Mouse (Mus musculus): ENCODE data around the gene Ap5s1. TPM values are rescaled to one million over a fixed set of nuclear protein-coding genes. Genes with fewer than 3 reads are reported as not detected.

The Ap5s1 gene
- polyA plus RNA-seq, 1 experiment from 2014 or later: 37.3 TPM

- Histone ChIP-seq H3K36me3 (ENCODE audit: control insufficient read depth, insufficient read depth) (no peaks in the 10 kb centered on the region), H3K9ac (ENCODE audit: low read depth, low read length) (no peak overlapping the region), H3K4me3 (ENCODE audit: low read depth, low read length) (no peak overlapping the region), H3K9me3 (ENCODE audit: control insufficient read depth) (no peaks in the 10 kb centered on the region), H3K27me3 (replicated peaks; ENCODE audit: control insufficient read depth, insufficient read depth, low read length) (no peaks in the 10 kb centered on the region), H3K4me2 (replicated peaks; ENCODE audit: low read depth) (peak overlapping the region; percentile 39), H3K27ac (ENCODE audit: low read depth, low read length) (peak overlapping the region; percentile 72), H3K4me1 (replicated peaks; ENCODE audit: control insufficient read depth, insufficient read depth, low read length) (no peaks in the 10 kb centered on the region)
- peak; percentile 81 for ATAC-seq
- peak; percentile 95 for TF ChIP-seq CTCF (IDR thresholded peaks at IDR 0.05; ENCODE audit: low read depth)
- WGBS: 6% methylated on average over 7 of the region's 7 CpGs
Observed at GRCm38 (mm10) chr2:131253681-131254328, 46.9 kb downstream of the Ap5s1 start.

DNA sequence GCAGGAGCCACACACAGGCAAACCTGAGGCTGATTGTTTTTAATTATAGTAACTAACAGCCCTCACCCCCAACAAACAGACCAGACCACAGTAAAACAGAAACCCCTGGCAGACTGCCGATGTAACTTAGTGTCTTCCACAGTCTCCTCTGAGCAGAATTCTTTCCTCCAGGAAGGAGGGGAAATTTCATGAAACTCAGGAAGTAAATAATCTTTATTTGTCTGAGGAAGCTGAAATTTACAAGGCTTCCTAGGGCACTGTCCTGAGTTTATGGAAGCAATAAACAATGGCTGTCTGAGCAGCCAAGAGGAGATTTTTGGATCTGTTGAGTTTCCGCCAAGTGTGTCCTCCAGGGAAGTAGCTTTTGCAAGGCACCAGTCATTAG is 47.4 kb downstream of the Ap5s1 start:
- peak overlapping the region; percentile 72 for H3K27ac ChIP-seq (ENCODE audit: low read depth, low read length)
- no peaks in the 10 kb centered on the region for H3K9me3 ChIP-seq (ENCODE audit: control insufficient read depth)
- TF ChIP-seq CTCF (IDR thresholded peaks at IDR 0.05; ENCODE audit: low read depth): no peak
- H3K27me3 ChIP-seq (replicated peaks; ENCODE audit: control insufficient read depth, insufficient read depth, low read length): no peaks in the 10 kb centered on the region
- H3K4me3 ChIP-seq (ENCODE audit: low read depth, low read length): no peak overlapping the region
- 0 out of 2 replicates have a peak, but pooled peaks have one; percentile 24 for ATAC-seq
- H3K9ac ChIP-seq (ENCODE audit: low read depth, low read length): no peak overlapping the region
- H3K4me2 ChIP-seq (replicated peaks; ENCODE audit: low read depth): peak overlapping the region; percentile 39
- 45% methylated on average over 2 of the region's 2 CpGs for WGBS
- H3K4me1 ChIP-seq (replicated peaks; ENCODE audit: control insufficient read depth, insufficient read depth, low read length): no peaks in the 10 kb centered on the region
- no peaks in the 10 kb centered on the region for H3K36me3 ChIP-seq (ENCODE audit: control insufficient read depth, insufficient read depth)

DNA sequence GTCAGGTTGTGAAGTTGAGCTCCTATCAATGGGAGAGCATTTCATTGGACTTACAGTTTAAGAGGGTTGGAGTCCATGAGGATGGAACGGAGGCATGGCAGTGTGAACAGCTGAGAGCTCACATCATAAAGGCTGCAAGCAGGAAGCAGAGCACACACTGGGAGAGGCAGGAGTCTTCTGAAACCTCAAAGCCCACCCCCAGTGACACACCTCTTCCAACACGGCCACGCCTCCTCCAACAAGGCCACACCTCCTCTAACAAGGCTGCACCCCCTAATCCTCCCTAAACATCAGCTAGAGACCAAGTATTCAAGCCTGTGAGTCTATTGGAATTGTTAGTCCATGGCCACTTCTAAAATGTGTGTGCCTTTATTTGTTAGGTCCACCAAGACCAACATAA is 48.9 kb downstream of the Ap5s1 start:
- Histone ChIP-seq H3K9me3 (ENCODE audit: control insufficient read depth) (no peaks in the 10 kb centered on the region), H3K36me3 (ENCODE audit: control insufficient read depth, insufficient read depth) (no peaks in the 10 kb centered on the region), H3K9ac (ENCODE audit: low read depth, low read length) (no peak overlapping the region), H3K4me3 (ENCODE audit: low read depth, low read length) (no peak overlapping the region), H3K4me2 (replicated peaks; ENCODE audit: low read depth) (no peak overlapping the region), H3K27ac (ENCODE audit: low read depth, low read length) (no peak overlapping the region), H3K27me3 (replicated peaks; ENCODE audit: control insufficient read depth, insufficient read depth, low read length) (no peaks in the 10 kb centered on the region), H3K4me1 (replicated peaks; ENCODE audit: control insufficient read depth, insufficient read depth, low read length) (peaks cover 2% of the 10 kb centered on the region)
- 64% methylated on average over 3 of the region's 3 CpGs for WGBS
- ATAC-seq: no peak
- no peak for TF ChIP-seq CTCF (IDR thresholded peaks at IDR 0.05; ENCODE audit: low read depth)

- H3K9ac ChIP-seq (ENCODE audit: low read depth, low read length): no peak overlapping the region
- no peak for TF ChIP-seq CTCF (IDR thresholded peaks at IDR 0.05; ENCODE audit: low read depth)
- WGBS: 72% methylated on average over 8 of the region's 8 CpGs
- ATAC-seq: no peak
- H3K4me1 ChIP-seq (replicated peaks; ENCODE audit: control insufficient read depth, insufficient read depth, low read length): peaks cover 6% of the 10 kb centered on the region
- H3K27me3 ChIP-seq (replicated peaks; ENCODE audit: control insufficient read depth, insufficient read depth, low read length): no peaks in the 10 kb centered on the region
- no peak overlapping the region for H3K4me3 ChIP-seq (ENCODE audit: low read depth, low read length)
- no peak overlapping the region for H3K27ac ChIP-seq (ENCODE audit: low read depth, low read length)
- no peaks in the 10 kb centered on the region for H3K9me3 ChIP-seq (ENCODE audit: control insufficient read depth)
- no peaks in the 10 kb centered on the region for H3K36me3 ChIP-seq (ENCODE audit: control insufficient read depth, insufficient read depth)
- no peak overlapping the region for H3K4me2 ChIP-seq (replicated peaks; ENCODE audit: low read depth)
Observed at GRCm38 (mm10) chr2:131258693-131259092, 51.8 kb downstream of the Ap5s1 start.

DNA sequence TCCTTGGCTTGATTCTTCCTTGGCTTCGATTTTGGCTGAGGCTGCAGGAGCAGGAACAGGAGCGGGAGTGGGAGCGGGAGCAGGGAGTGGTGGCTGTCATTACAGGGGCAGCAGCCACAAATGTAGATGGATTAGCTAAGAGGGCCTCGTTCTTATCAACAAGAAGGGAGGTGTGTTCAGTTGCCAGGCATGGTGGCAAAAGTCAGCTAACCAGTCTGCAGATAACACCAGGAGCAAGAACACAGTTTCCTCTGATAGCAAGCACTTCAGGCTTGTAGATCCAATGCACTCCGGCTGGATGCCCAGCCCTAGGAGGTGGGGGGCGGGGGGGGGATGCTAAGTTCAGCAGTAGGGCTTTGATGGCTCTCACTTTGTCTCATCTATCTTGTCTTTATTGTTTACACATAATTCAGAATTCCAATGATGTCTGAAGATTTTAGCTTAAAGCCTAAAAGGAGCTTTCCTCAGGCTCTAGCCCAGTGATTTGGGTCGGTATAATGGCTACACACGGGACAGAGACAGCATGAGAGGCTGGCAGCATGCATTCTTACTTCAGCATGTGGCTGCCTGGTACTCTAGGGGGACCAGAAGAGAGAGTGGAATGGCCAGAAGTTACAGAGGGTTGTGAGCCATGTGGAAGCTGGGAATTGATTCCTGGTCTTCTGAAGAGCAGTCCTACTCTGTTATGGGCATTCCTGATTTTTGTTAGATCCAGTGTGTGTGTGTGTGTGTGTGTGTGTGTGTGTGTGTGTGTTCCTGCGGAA is 53.8 kb downstream of the Ap5s1 start:
- no peaks in the 10 kb centered on the region for H3K36me3 ChIP-seq (ENCODE audit: control insufficient read depth, insufficient read depth)
- no peaks in the 10 kb centered on the region for H3K27me3 ChIP-seq (replicated peaks; ENCODE audit: control insufficient read depth, insufficient read depth, low read length)
- no peak overlapping the region for H3K4me3 ChIP-seq (ENCODE audit: low read depth, low read length)
- peaks cover 6% of the 10 kb centered on the region for H3K4me1 ChIP-seq (replicated peaks; ENCODE audit: control insufficient read depth, insufficient read depth, low read length)
- peak overlapping the region; percentile 6; the same call in 1 of the 2 replicates for H3K4me2 ChIP-seq (replicated peaks; ENCODE audit: low read depth)
- no peak overlapping the region for H3K9ac ChIP-seq (ENCODE audit: low read depth, low read length)
- WGBS: 23% methylated on average over 9 of the region's 9 CpGs
- ATAC-seq: no peak
- no peak overlapping the region for H3K27ac ChIP-seq (ENCODE audit: low read depth, low read length)
- no peaks in the 10 kb centered on the region for H3K9me3 ChIP-seq (ENCODE audit: control insufficient read depth)
- TF ChIP-seq CTCF (IDR thresholded peaks at IDR 0.05; ENCODE audit: low read depth): no peak

DNA sequence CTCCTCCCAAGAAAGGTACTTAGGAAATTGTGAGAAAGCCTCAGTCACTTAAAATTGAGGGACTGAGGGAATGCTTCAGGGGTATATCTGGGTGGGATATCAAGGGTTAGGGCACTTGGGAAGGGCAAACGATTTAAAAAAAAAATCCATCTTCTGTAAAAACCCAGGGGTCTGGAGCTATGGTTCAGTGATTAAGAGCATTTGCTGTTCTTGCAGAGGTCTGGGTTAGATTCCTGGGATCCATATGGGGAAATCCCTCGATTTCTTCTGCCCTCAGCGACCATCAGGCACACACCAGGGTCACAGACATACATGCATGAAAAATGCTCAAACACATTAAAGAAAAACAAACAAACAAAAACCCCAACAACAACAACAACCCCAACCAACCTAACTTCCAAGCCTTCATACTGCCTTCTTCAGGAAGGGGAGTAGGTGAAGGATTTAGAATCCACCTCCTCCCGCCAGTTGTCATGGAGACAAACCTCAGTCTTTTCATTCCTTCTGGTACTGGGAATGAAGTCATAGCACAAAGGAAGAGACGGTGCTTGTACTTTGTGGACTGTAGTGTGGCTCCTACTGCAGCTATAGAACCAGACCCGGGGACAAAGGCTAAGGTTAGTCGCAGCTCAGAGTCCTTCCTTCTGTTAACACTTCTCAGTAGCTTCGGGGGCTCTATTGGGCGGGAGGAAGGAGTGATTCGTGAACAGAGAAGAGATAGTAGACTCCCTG is 54.8 kb downstream of the Ap5s1 start:
- Histone ChIP-seq H3K4me2 (replicated peaks; ENCODE audit: low read depth) (peak overlapping the region; percentile 76), H3K9ac (ENCODE audit: low read depth, low read length) (peak overlapping the region; percentile 91; the same call in 1 of the 2 replicates), H3K27ac (ENCODE audit: low read depth, low read length) (peak overlapping the region; percentile 100), H3K4me3 (ENCODE audit: low read depth, low read length) (peak overlapping the region; percentile 89), H3K4me1 (replicated peaks; ENCODE audit: control insufficient read depth, insufficient read depth, low read length) (peaks cover 6% of the 10 kb centered on the region), H3K36me3 (ENCODE audit: control insufficient read depth, insufficient read depth) (no peaks in the 10 kb centered on the region), H3K9me3 (ENCODE audit: control insufficient read depth) (no peaks in the 10 kb centered on the region), H3K27me3 (replicated peaks; ENCODE audit: control insufficient read depth, insufficient read depth, low read length) (no peaks in the 10 kb centered on the region)
- 6% methylated on average over 10 of the region's 10 CpGs for WGBS
- no peak for TF ChIP-seq CTCF (IDR thresholded peaks at IDR 0.05; ENCODE audit: low read depth)
- peak; percentile 76 for ATAC-seq

All from intestine, postnatal 0 days (tissue).